Mouse (Mus musculus) gastrocnemius, postnatal 36 days (tissue): Measurements from ENCODE around the gene Tsc22d4. TPM values are rescaled to one million over a fixed set of nuclear protein-coding genes. Genes with fewer than 3 reads are reported as not detected.
"Not testable (repeated sequence)": the region's sequence is repeated elsewhere in the genome, so short reads cannot be mapped to it uniquely, and the experiment has no call there.

Source experiments
- DNase-seq, 2 experiments: peaks; one replicate each; pipeline ENCODE4 v3.0.0; 2022
- intact Hi-C: fragments of 180-260 bp; cut with DNase I; formaldehyde crosslinking; loops from one replicate; pipeline ENCODE4 v1.15.1; 2025
- long read RNA-seq, 2 experiments: library from polyadenylated mRNA; stranded (forward); transcript quantifications; one replicate each; pipeline ENCODE4 v2.0.0; 2021
- total RNA-seq, 2 experiments: library from RNA; stranded (reverse); gene quantifications; 2 replicates each; pipeline ENCODE4 v1.2.3; 2021

Tsc22d4 gene
- 10 to 100 TPM; 52.2 to 55.6 TPM for total RNA-seq
- long read RNA-seq, experiment 1, transcript Tsc22d4-202 (5 exons, 3,983 nt), result major isoform, 14 of 28 reads
- long read RNA-seq, experiment 1, partial matches to known transcripts, result 9 of 28 reads
- long read RNA-seq, experiment 1, other reads (novel, unspliced or antisense), result 2 of 28 reads
- long read RNA-seq, experiment 2, transcript Tsc22d4-202 (5 exons, 3,983 nt), result major isoform, 22 of 54 reads
- long read RNA-seq, experiment 2, partial matches to known transcripts, result 26 of 54 reads
- long read RNA-seq, experiment 2, other reads (novel, unspliced or antisense), result 4 of 54 reads

GRCm38 (mm10) chr5:137745214-137746171 lies at the start of gene Tsc22d4:
Gene Tsc22d4, plus strand, starts transcription at chr5:137745730.
- intact Hi-C loops, result loop anchor here (5.0 kb wide), 1 partner anchor 213 kb away; the partner anchor contains the start of genes Epo and Gnb2
- DNase-seq, result peak; percentile 88 to 92

GRCm38 (mm10) chr5:137695930-137696329 lies 49.6 kb upstream of the Tsc22d4 start:
- intact Hi-C loops, result no loop called here
- DNase-seq, result no peak

DNA sequence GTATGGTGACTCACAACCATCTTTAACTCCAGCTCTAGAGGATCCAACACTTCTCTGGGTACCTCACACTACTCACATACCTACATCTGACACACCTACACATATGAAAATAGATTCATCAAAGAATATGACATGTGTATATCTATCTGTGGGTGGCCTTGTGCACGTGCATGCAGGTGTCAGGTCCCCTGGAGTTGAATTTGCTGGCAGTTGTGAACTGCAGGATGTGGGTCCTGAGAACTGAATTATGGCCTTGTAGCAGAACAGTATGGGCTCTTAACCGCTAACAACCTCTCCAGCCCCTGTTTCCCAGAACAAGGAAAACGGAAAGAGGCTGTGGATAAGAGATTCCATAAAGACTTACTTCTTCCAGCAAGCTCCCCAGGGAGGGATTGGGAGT lies 46.5 kb upstream of the Tsc22d4 start:
- no peak for DNase-seq
- intact Hi-C loops, result no loop called here

GRCm38 (mm10) chr5:137699850-137700249 lies 45.7 kb upstream of the Tsc22d4 start:
- intact Hi-C loops, result no loop called here
- no peak for DNase-seq

DNA sequence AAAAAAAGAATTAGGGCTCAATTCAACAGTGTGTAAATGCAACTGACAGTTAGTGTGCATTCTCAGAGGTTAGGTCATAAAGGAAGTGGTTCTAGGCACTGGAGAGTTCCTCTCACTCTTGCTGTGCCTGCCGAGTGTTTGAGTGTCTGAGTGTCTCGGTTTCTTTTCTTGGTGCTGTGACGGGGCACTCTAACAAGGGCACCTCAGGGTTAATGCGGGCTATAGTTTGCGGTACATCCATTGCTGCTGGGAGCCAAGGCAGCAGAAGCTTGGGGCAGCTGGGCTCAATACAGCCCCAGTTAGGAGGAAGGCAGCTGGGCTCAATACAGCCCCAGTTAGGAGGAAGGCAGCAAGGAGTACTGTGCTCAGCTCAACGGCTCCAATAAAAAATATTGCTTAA lies 40.3 kb upstream of the Tsc22d4 start:
- no peak for DNase-seq
- intact Hi-C loops, result no loop called here

- DNase-seq, result no peak
- intact Hi-C loops, result no loop called here
Observed at GRCm38 (mm10) chr5:137706913-137707633, 38.5 kb upstream of the Tsc22d4 start.

DNA sequence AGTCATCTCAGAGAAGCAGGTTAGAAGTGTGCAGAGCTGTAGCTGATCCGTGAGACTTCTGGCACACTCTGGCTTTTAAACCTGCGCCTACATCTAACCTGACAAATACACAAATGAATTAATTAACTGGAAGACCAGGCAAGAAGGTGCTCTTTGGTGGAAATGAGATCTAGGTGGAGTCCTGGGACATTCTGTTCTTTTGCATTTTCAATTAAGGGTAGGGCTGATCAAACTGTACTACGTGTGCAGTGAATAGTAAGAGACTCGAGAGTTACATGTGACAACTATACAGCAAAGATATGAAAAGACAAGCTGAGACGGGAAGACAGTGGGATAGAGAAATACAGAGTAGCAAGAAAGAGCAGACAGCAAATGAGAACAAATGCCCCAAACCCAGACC lies 32.1 kb upstream of the Tsc22d4 start:
- intact Hi-C loops, result no loop called here
- DNase-seq, result no peak

- DNase-seq, result no peak
- intact Hi-C loops, result no loop called here
Observed at GRCm38 (mm10) chr5:137715685-137716084, 29.8 kb upstream of the Tsc22d4 start.

GRCm38 (mm10) chr5:137718020-137718790 lies 27.3 kb upstream of the Tsc22d4 start:
- no peak for DNase-seq
- intact Hi-C loops, result no loop called here

- intact Hi-C loops, result no loop called here
- no peak for DNase-seq
Observed at GRCm38 (mm10) chr5:137719088-137719487, 26.4 kb upstream of the Tsc22d4 start.

DNA sequence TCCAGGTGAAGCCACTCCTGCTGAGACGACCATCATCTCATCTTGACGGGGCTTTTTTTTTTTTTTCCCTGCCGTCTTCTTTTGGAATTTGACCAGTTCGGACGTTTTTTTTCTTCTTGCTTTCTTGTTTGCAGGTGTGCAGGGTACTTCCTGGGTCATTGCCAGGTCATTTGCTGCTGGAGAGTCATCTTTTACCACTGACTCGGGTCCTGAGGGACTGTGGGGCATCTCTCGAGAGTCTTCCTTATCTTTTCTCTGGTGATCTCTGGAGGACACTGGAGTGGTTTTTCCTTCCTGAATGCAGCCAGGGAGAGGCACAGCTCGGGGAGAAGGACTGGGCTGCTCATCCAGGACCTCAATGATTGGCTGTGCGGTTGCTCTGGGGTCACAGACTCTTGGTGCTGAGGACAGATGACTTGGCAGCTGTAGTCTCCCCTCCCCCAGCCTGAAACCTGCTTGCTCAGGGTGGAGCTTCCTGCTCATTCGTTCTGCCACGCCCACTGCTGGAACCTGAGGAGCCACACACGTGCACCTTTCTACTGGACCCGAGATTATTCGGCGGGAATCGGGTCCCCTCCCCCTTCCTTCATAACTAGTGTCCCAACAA lies 24.9 kb upstream of the Tsc22d4 start:
- DNase-seq, intact Hi-C loops: not testable (repeated sequence)

GRCm38 (mm10) chr5:137723840-137724239 lies 21.7 kb upstream of the Tsc22d4 start:
- DNase-seq, result no peak
- intact Hi-C loops, result no loop called here

- intact Hi-C loops, result no loop called here
- DNase-seq, result no peak
Observed at GRCm38 (mm10) chr5:137726767-137727166, 18.8 kb upstream of the Tsc22d4 start.

DNA sequence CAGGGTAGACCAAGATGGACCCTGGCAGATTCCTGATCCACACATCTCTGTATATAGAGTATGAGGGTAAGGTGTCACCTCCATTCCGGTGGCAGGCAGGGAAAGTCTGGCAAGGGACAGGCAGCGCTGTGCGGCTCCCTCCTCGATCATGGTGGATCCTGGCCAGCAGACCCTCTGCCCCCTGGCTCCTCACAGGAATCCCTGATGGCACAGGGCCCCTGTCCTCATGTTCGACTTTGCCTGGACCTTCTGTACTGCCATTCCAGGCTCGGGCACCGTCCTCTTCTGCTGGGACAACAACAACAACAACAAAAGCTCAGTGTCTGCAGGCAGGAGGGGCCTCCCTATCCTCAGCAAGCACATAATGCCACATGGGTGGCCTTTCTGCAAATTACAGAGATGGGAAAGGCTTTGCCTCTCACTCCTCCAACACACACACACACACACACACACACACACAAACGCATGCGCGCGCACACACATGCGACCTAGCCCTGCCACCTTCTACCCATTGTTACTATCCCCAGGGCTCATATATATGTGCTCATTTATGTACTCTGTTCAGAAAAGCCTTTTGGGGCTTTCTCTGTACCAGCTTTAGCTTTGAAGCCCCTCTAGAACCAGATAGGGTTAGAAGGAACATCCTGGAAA lies 11.8 kb upstream of the Tsc22d4 start:
- intact Hi-C loops, result no loop called here
- DNase-seq, result no peak

- intact Hi-C loops, result no loop called here
- no peak for DNase-seq
Observed at GRCm38 (mm10) chr5:137734289-137735061, 11.1 kb upstream of the Tsc22d4 start.

DNA sequence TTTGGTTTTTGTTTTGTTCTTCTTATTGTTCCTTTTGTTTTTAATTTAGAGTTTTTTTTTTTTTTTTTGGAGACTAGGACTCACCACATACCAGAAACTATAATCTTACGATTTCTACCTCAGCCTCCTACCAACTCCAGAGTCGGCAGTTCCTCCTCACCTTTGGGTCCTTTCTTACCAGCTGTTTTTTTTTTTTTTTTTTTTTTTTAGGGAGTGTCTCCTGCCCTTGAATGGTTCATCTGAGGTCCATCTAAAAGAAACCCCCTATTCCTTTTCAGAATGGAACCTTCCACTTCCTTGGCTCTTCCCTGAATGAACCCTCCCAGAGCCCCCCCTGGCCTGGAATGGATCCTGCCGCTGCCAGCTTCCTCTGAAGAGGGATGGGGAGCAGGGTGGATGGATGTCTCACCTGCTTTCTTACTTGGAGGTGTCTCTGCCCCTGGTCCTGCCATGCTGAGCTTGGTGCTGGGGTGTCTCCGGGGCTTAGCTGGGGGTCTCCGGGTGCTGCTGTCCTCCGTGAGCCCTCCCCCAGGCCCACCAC lies 8.1 kb upstream of the Tsc22d4 start:
- intact Hi-C loops, result no loop called here
- DNase-seq, result no peak

GRCm38 (mm10) chr5:137738516-137738915 lies 7.0 kb upstream of the Tsc22d4 start:
- DNase-seq, result no peak
- intact Hi-C loops, result no loop called here

- intact Hi-C loops, result no loop called here
- no peak for DNase-seq
Observed at GRCm38 (mm10) chr5:137739471-137739870, 6.1 kb upstream of the Tsc22d4 start.
